Mouse (Mus musculus) stomach, embryonic 15.5 days (tissue): ENCODE measurements around the gene Plekha1. TPM values are rescaled to one million over a fixed set of nuclear protein-coding genes. Genes with fewer than 3 reads are reported as not detected.

Experiments used
- ATAC-seq: fragments of 200-750 bp; cut with Nextera tagmentation; 2 replicates; pipeline ENCODE4 v1.8.0; 2017; ENCODE audit warnings: low read depth, moderate number of reproducible peaks, moderate TSS enrichment; ENCODE audit not compliant: insufficient read depth, low FRiP score
- H3K27ac ChIP-seq: fragments of 300-500 bp; sonication (generic); 2 replicates; pipeline ENCODE4 v1.5.1; 2015; ENCODE audit warnings: mild to moderate bottlenecking, inconsistent platforms
- H3K27me3 ChIP-seq: fragments of 300-500 bp; sonication (generic); replicated peaks from 2 replicates; pipeline ENCODE4 v1.6.1; 2015; ENCODE audit warnings: inconsistent platforms
- H3K36me3 ChIP-seq: fragments of 300-500 bp; sonication (generic); 2 replicates; pipeline ENCODE4 v1.6.1; 2015; ENCODE audit warnings: inconsistent platforms
- H3K4me1 ChIP-seq: fragments of 300-500 bp; sonication (generic); 2 replicates; pipeline ENCODE4 v1.6.1; 2015; ENCODE audit warnings: inconsistent platforms
- H3K4me2 ChIP-seq: fragments of 300-500 bp; sonication (generic); 2 replicates; pipeline ENCODE4 v1.6.1; 2015; ENCODE audit warnings: mild to moderate bottlenecking, inconsistent platforms
- H3K4me3 ChIP-seq: fragments of 300-500 bp; sonication (generic); replicated peaks from 2 replicates; pipeline ENCODE4 v1.5.1; 2015; ENCODE audit warnings: inconsistent platforms
- H3K9ac ChIP-seq: fragments of 300-500 bp; sonication (generic); 2 replicates; pipeline ENCODE4 v1.6.1; 2015; ENCODE audit warnings: inconsistent platforms
- H3K9me3 ChIP-seq: fragments of 300-500 bp; sonication (generic); 2 replicates; pipeline ENCODE4 v1.6.1; 2016; ENCODE audit warnings: inconsistent platforms
- WGBS: fragments of 180-500 bp; shearing (Covaris S2); methylation state at CpG from one replicate; pipeline ENCODE4 v1.1.7; 2015; 5-methylcytosine and 5-hydroxymethylcytosine counted together
- polyA plus RNA-seq: library from polyadenylated mRNA; unstranded; fragments of >200 nt; fragmentation: Nextera tagmentation; extraction: Ambion mirVana; gene quantifications from 2 replicates; pipeline ENCODE4 v1.2.1, GENCODE M21; 2015

The Plekha1 gene
- polyA plus RNA-seq, 1 experiment from 2014 or later = 52.6 TPM

DNA sequence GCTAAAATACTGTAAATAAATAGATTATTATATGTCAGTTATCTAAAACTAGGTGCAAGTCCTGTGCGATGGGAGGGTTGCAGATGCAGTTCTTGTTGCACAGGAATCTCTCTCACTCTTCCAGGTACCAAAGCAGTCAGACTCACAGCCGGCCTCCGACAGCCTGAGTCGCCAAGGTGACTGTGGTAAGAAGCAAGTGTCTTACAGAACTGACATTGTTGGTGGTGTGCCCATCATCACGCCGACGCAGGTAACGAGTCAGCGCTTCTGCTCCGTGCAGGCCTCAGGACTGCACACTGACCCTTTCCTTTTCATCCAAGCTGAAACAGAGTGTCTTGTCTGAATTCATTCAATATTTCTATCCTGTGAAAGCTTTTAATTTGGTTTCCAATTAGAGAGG, 31.6 kb downstream of the Plekha1 start:
- Histone ChIP-seq H3K4me2 (no peak overlapping the region), H3K27ac (no peak overlapping the region), H3K36me3 (0 out of 2 replicates have a peak, but pooled peaks cover 3% of the 10 kb centered on the region), H3K9ac (no peak overlapping the region), H3K4me3 (no peak overlapping the region), H3K27me3 (no peaks in the 10 kb centered on the region), H3K9me3 (no peaks in the 10 kb centered on the region), H3K4me1 (no peaks in the 10 kb centered on the region; the same call in 1 of the 2 replicates)
- ATAC-seq = no peak
- 90% methylated on average over 10 of the region's 10 CpGs for WGBS

DNA sequence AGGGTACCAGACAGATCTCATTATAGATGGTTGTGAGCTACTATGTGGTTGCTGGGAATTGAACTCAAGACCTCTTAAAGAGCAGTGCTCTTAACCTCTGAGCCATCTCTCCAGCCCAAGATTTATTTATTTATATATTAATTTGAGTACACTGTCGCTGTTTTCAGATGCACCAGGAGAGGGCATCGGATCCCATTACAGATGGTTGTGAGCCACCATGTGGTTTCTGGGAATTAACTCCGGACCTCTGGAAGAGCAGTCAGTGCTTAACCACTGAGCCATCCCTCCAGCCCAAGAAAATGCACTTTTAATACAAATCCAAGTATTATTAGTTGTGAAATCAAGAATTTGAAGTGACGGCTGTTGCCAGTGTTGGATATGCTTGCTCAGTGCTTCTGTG, 32.8 kb downstream of the Plekha1 start:
- 82% methylated on average over 4 of the region's 4 CpGs for WGBS
- no peak overlapping the region for H3K4me2 ChIP-seq
- H3K36me3 ChIP-seq = 0 out of 2 replicates have a peak, but pooled peaks cover 3% of the 10 kb centered on the region
- no peak overlapping the region for H3K9ac ChIP-seq
- H3K4me1 ChIP-seq = no peaks in the 10 kb centered on the region
- no peak overlapping the region for H3K27ac ChIP-seq
- no peak overlapping the region for H3K4me3 ChIP-seq
- H3K9me3 ChIP-seq = no peaks in the 10 kb centered on the region
- no peaks in the 10 kb centered on the region for H3K27me3 ChIP-seq
- no peak for ATAC-seq

DNA sequence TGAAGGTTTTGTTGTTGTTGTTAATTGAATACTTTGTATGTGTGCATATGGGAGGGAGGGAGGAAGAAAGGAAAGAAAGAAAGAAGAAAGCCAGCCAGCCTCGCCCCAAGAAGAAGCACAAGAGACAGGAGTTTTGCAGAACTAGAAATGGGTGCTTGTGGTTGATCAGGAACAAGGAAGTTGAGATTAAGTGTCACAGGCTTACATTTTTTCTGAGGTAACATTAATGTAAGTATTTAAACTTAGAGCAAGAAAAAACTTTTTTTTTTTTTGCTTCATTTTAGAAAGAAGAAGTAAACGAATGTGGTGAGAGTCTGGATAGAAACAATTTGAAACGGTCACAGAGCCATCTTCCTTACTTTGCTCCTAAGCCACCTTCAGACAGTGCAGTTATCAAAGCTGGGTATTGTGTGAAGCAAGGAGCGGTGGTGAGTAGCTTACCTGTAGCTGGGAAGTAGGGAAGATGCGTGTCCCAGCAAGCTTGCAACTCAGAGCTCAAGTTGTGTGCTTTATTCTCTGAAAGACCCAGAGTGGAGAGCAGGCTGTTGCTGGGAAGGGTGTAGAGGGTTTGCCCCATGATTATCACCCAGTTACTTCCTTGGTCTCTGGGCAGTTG, 34.8 kb downstream of the Plekha1 start:
- WGBS = 80% methylated on average over 5 of the region's 5 CpGs
- Histone ChIP-seq H3K9me3 (no peaks in the 10 kb centered on the region), H3K4me3 (no peak overlapping the region), H3K27me3 (no peaks in the 10 kb centered on the region), H3K4me2 (no peak overlapping the region), H3K27ac (peak overlapping the region; percentile 16; the same call in 1 of the 2 replicates), H3K4me1 (no peaks in the 10 kb centered on the region), H3K36me3 (peaks cover 9% of the 10 kb centered on the region), H3K9ac (no peak overlapping the region)
- no peak for ATAC-seq

GRCm38 (mm10) chr7:130902929-130903328, 37.4 kb downstream of the Plekha1 start:
- Histone ChIP-seq H3K9me3 (no peaks in the 10 kb centered on the region), H3K27ac (no peak overlapping the region), H3K4me1 (no peaks in the 10 kb centered on the region), H3K9ac (no peak overlapping the region), H3K4me3 (no peak overlapping the region), H3K36me3 (peaks cover 6% of the 10 kb centered on the region), H3K27me3 (no peaks in the 10 kb centered on the region), H3K4me2 (no peak overlapping the region)
- WGBS = 100% methylated on average over 1 of the region's 1 CpGs
- no peak for ATAC-seq

GRCm38 (mm10) chr7:130903505-130904074, 38.0 kb downstream of the Plekha1 start:
- WGBS = 79% methylated on average over 16 of the region's 16 CpGs
- ATAC-seq = no peak

GRCm38 (mm10) chr7:130904571-130905365, 39.2 kb downstream of the Plekha1 start:
- Histone ChIP-seq H3K27ac (no peak overlapping the region), H3K36me3 (peaks cover 10% of the 10 kb centered on the region), H3K9ac (no peak overlapping the region), H3K9me3 (no peaks in the 10 kb centered on the region), H3K4me3 (no peak overlapping the region), H3K27me3 (no peaks in the 10 kb centered on the region), H3K4me2 (no peak overlapping the region), H3K4me1 (no peaks in the 10 kb centered on the region)
- ATAC-seq = no peak
- WGBS = 82% methylated on average over 13 of the region's 13 CpGs

More at GRCm38 (mm10) chr7:130903505-130904074, 38.0 kb downstream of the Plekha1 start:
- H3K4me1 ChIP-seq = no peaks in the 10 kb centered on the region
- H3K36me3 ChIP-seq = peaks cover 6% of the 10 kb centered on the region
- no peak overlapping the region for H3K4me2 ChIP-seq
- H3K4me3 ChIP-seq = no peak overlapping the region
- H3K9me3 ChIP-seq = no peaks in the 10 kb centered on the region
- H3K9ac ChIP-seq = no peak overlapping the region
- H3K27me3 ChIP-seq = no peaks in the 10 kb centered on the region
- H3K27ac ChIP-seq = no peak overlapping the region

DNA sequence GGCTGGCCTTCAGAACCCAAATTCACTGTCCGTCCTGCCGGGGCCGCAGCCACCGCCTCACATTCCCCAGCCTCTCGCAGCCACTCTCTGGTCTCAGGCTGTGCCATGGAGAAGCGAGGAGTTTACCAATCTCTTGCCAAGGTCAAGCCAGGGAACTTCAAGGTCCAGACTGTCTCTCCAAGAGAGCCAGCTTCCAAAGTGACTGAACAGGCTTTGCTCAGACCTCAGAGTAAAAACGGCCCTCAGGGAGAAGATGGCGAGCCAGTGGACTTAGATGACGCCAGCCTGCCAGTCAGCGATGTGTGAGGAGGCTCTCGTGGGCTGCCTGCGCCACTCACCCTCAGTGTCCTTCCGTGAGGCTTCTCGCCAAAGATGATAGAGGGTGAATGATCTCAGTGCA, 45.3 kb downstream of the Plekha1 start:
- 0 out of 2 replicates have a peak, but pooled peaks cover 6% of the 10 kb centered on the region for H3K36me3 ChIP-seq
- H3K4me1 ChIP-seq = no peaks in the 10 kb centered on the region
- H3K4me3 ChIP-seq = no peak overlapping the region
- H3K9me3 ChIP-seq = no peaks in the 10 kb centered on the region
- H3K27ac ChIP-seq = no peak overlapping the region
- no peak for ATAC-seq
- H3K9ac ChIP-seq = no peak overlapping the region
- H3K4me2 ChIP-seq = no peak overlapping the region
- 86% methylated on average over 14 of the region's 14 CpGs for WGBS
- no peaks in the 10 kb centered on the region for H3K27me3 ChIP-seq

GRCm38 (mm10) chr7:130914693-130915363, 49.3 kb downstream of the Plekha1 start:
- no peaks in the 10 kb centered on the region for H3K27me3 ChIP-seq
- H3K9me3 ChIP-seq = no peaks in the 10 kb centered on the region
- H3K36me3 ChIP-seq = 0 out of 2 replicates have a peak, but pooled peaks cover 2% of the 10 kb centered on the region
- ATAC-seq = no peak
- 33% methylated on average over 5 of the region's 5 CpGs for WGBS
- no peak overlapping the region for H3K4me2 ChIP-seq
- no peak overlapping the region for H3K9ac ChIP-seq
- no peak overlapping the region for H3K27ac ChIP-seq
- no peaks in the 10 kb centered on the region for H3K4me1 ChIP-seq
- H3K4me3 ChIP-seq = no peak overlapping the region

DNA sequence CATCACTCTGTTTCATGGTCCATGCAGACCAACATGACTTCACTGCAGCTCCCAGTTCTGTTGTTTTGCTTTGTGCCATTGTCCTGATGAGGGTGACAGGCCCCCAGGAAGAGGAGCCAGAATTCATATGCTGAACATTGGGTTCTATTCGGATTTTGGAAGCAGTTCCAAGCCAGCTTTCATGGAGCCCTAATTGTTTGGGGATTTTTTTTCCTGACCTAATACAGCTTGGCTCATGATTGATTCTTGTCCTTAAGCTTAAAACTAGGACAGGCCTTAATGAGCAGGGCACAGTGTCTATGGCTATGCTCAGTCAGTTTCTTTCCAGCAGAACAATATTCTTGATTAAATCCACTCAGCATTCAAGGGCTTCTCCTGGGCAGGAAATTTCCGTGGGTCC, 52.7 kb downstream of the Plekha1 start:
- Histone ChIP-seq H3K27ac (no peak overlapping the region), H3K4me1 (no peaks in the 10 kb centered on the region), H3K36me3 (no peaks in the 10 kb centered on the region), H3K27me3 (no peaks in the 10 kb centered on the region), H3K9ac (no peak overlapping the region), H3K4me2 (no peak overlapping the region), H3K9me3 (no peaks in the 10 kb centered on the region), H3K4me3 (no peak overlapping the region)
- ATAC-seq = no peak
- WGBS = 55% methylated on average over 2 of the region's 2 CpGs

GRCm38 (mm10) chr7:130922981-130923731, 57.6 kb downstream of the Plekha1 start:
- H3K9ac ChIP-seq = no peak overlapping the region
- no peak overlapping the region for H3K27ac ChIP-seq
- 73% methylated on average over 13 of the region's 13 CpGs for WGBS
- H3K27me3 ChIP-seq = no peaks in the 10 kb centered on the region
- H3K4me2 ChIP-seq = no peak overlapping the region
- no peaks in the 10 kb centered on the region for H3K4me1 ChIP-seq
- H3K9me3 ChIP-seq = no peaks in the 10 kb centered on the region
- H3K4me3 ChIP-seq = no peak overlapping the region
- ATAC-seq = no peak
- H3K36me3 ChIP-seq = no peaks in the 10 kb centered on the region

DNA sequence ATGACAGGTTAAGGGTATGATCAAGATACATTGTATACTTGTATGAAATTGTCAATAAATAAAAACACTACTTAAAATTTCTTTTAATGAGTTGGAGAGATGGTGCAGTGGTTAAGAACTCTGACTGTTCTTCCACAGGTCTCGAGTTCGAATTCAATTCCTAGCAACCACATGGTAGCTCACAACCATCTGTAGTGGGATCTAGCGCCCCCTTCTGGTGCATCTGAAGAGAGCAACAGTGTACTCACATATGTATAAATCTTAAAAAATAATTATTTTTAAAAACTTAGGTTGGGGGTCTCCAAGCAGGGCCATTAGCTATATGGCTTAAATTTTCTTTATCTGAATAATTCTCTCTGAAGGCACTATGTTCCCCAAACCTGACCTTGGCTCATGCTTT, 64.8 kb downstream of the Plekha1 start:
- Histone ChIP-seq H3K4me2 (no peak overlapping the region), H3K27me3 (peaks cover 24% of the 10 kb centered on the region), H3K4me3 (no peak overlapping the region), H3K36me3 (no peaks in the 10 kb centered on the region), H3K9ac (no peak overlapping the region), H3K9me3 (no peaks in the 10 kb centered on the region), H3K4me1 (no peaks in the 10 kb centered on the region; the same call in 1 of the 2 replicates), H3K27ac (no peak overlapping the region)
- no peak for ATAC-seq
- 64% methylated on average over 3 of the region's 3 CpGs for WGBS
